Mouse (Mus musculus): Measurements from ENCODE around the gene Ggta1. TPM values are rescaled to one million over a fixed set of nuclear protein-coding genes. Genes with fewer than 3 reads are reported as not detected.

Ggta1 gene
- total and polyA plus RNA-seq, 3 experiments = 8.6 to 15.5 (median 15.4) TPM

- TF ChIP-seq EP300 (IDR thresholded peaks at IDR 0.05; ENCODE audit: insufficient read depth, low read depth, low read length) (no peak), POLR2A (IDR thresholded peaks at IDR 0.05; ENCODE audit: insufficient read depth, low read depth, low read length) (no peak), CTCF (IDR thresholded peaks at IDR 0.05) (no peak)
- H3K27me3 ChIP-seq (ENCODE audit: control insufficient read depth, insufficient read depth, low read length) = no peaks in the 10 kb centered on the region
- no peaks in the 10 kb centered on the region for H3K79me2 ChIP-seq (replicated peaks; ENCODE audit: control insufficient read depth, insufficient read depth, low read length)
- H3K27ac ChIP-seq = peak overlapping the region; percentile 56
- no peak for DNase-seq
- no peaks in the 10 kb centered on the region for H3K36me3 ChIP-seq (ENCODE audit: control insufficient read depth, insufficient read depth, low read length)
- intact Hi-C loops (cut with DNase I) = no loop called here
- H3K4me3 ChIP-seq = no peak overlapping the region
- WGBS = 43% methylated on average over 5 of the region's 5 CpGs
- H3K4me1 ChIP-seq (ENCODE audit: control insufficient read depth, insufficient read depth, low read length) = peaks cover 9% of the 10 kb centered on the region
- H3K9ac ChIP-seq (ENCODE audit: low read depth, low read length) = no peak overlapping the region
These were observed 33.4 kb upstream of the Ggta1 start for GRCm38 (mm10) chr2:35496279-35497013.

GRCm38 (mm10) chr2:35495486-35496278 is 32.7 kb upstream of the Ggta1 start:
- peaks cover 9% of the 10 kb centered on the region for H3K4me1 ChIP-seq (ENCODE audit: control insufficient read depth, insufficient read depth, low read length)
- TF ChIP-seq EP300 (IDR thresholded peaks at IDR 0.05; ENCODE audit: insufficient read depth, low read depth, low read length) (no peak), CTCF (IDR thresholded peaks at IDR 0.05) (peak; percentile 44)
- H3K9ac ChIP-seq (ENCODE audit: low read depth, low read length) = no peak overlapping the region
- no peaks in the 10 kb centered on the region for H3K36me3 ChIP-seq (ENCODE audit: control insufficient read depth, insufficient read depth, low read length)
- intact Hi-C loops (cut with DNase I) = no loop called here
- H3K27me3 ChIP-seq (ENCODE audit: control insufficient read depth, insufficient read depth, low read length) = no peaks in the 10 kb centered on the region
- H3K79me2 ChIP-seq (replicated peaks; ENCODE audit: control insufficient read depth, insufficient read depth, low read length) = no peaks in the 10 kb centered on the region
- peak overlapping the region; percentile 56 for H3K27ac ChIP-seq
- 51% methylated on average over 16 of the region's 16 CpGs for WGBS
- H3K4me3 ChIP-seq = no peak overlapping the region
- DNase-seq = peak in 1 of 2 experiments; percentile 58

- Histone ChIP-seq H3K27me3 (ENCODE audit: control insufficient read depth, insufficient read depth, low read length) (no peaks in the 10 kb centered on the region), H3K4me1 (ENCODE audit: control insufficient read depth, insufficient read depth, low read length) (peaks cover 9% of the 10 kb centered on the region), H3K79me2 (replicated peaks; ENCODE audit: control insufficient read depth, insufficient read depth, low read length) (no peaks in the 10 kb centered on the region), H3K36me3 (ENCODE audit: control insufficient read depth, insufficient read depth, low read length) (no peaks in the 10 kb centered on the region), H3K4me3 (no peak overlapping the region), H3K27ac (no peak overlapping the region), H3K9ac (ENCODE audit: low read depth, low read length) (no peak overlapping the region)
- DNase-seq = no peak
- intact Hi-C loops (cut with DNase I) = no loop called here
- TF ChIP-seq EP300 (IDR thresholded peaks at IDR 0.05; ENCODE audit: insufficient read depth, low read depth, low read length) (no peak), POLR2A (IDR thresholded peaks at IDR 0.05; ENCODE audit: insufficient read depth, low read depth, low read length) (no peak), CTCF (IDR thresholded peaks at IDR 0.05) (no peak)
- WGBS = 73% methylated on average over 7 of the region's 7 CpGs
These were observed 30.5 kb upstream of the Ggta1 start for GRCm38 (mm10) chr2:35493566-35493965.

GRCm38 (mm10) chr2:35491151-35491550 is 28.1 kb upstream of the Ggta1 start:
- H3K27ac ChIP-seq = no peak overlapping the region
- intact Hi-C loops (cut with DNase I) = no loop called here
- H3K9ac ChIP-seq (ENCODE audit: low read depth, low read length) = no peak overlapping the region
- DNase-seq = no peak
- no peak for TF ChIP-seq EP300 (IDR thresholded peaks at IDR 0.05; ENCODE audit: insufficient read depth, low read depth, low read length)
- TF ChIP-seq POLR2A (IDR thresholded peaks at IDR 0.05; ENCODE audit: insufficient read depth, low read depth, low read length) = no peak
- TF ChIP-seq CTCF (IDR thresholded peaks at IDR 0.05) = no peak
- no peaks in the 10 kb centered on the region for H3K79me2 ChIP-seq (replicated peaks; ENCODE audit: control insufficient read depth, insufficient read depth, low read length)
- H3K36me3 ChIP-seq (ENCODE audit: control insufficient read depth, insufficient read depth, low read length) = no peaks in the 10 kb centered on the region
- H3K27me3 ChIP-seq (ENCODE audit: control insufficient read depth, insufficient read depth, low read length) = no peaks in the 10 kb centered on the region
- H3K4me3 ChIP-seq = no peak overlapping the region
- H3K4me1 ChIP-seq (ENCODE audit: control insufficient read depth, insufficient read depth, low read length) = peaks cover 5% of the 10 kb centered on the region
- 91% methylated on average over 24 of the region's 24 CpGs for WGBS

- 56% methylated on average over 17 of the region's 17 CpGs for WGBS
These were observed 27.6 kb upstream of the Ggta1 start for GRCm38 (mm10) chr2:35490458-35491111.

More at GRCm38 (mm10) chr2:35490458-35491111, 27.6 kb upstream of the Ggta1 start:
- Histone ChIP-seq H3K27ac (no peak overlapping the region), H3K4me1 (ENCODE audit: control insufficient read depth, insufficient read depth, low read length) (peaks cover 2% of the 10 kb centered on the region), H3K79me2 (replicated peaks; ENCODE audit: control insufficient read depth, insufficient read depth, low read length) (no peaks in the 10 kb centered on the region), H3K9ac (ENCODE audit: low read depth, low read length) (no peak overlapping the region), H3K4me3 (no peak overlapping the region), H3K36me3 (ENCODE audit: control insufficient read depth, insufficient read depth, low read length) (no peaks in the 10 kb centered on the region), H3K27me3 (ENCODE audit: control insufficient read depth, insufficient read depth, low read length) (no peaks in the 10 kb centered on the region)
- intact Hi-C loops (cut with DNase I) = no loop called here
- no peak for TF ChIP-seq POLR2A (IDR thresholded peaks at IDR 0.05; ENCODE audit: insufficient read depth, low read depth, low read length)
- no peak for TF ChIP-seq CTCF (IDR thresholded peaks at IDR 0.05)
- no peak for TF ChIP-seq EP300 (IDR thresholded peaks at IDR 0.05; ENCODE audit: insufficient read depth, low read depth, low read length)
- DNase-seq = no peak
